In the genomic region with DNA sequence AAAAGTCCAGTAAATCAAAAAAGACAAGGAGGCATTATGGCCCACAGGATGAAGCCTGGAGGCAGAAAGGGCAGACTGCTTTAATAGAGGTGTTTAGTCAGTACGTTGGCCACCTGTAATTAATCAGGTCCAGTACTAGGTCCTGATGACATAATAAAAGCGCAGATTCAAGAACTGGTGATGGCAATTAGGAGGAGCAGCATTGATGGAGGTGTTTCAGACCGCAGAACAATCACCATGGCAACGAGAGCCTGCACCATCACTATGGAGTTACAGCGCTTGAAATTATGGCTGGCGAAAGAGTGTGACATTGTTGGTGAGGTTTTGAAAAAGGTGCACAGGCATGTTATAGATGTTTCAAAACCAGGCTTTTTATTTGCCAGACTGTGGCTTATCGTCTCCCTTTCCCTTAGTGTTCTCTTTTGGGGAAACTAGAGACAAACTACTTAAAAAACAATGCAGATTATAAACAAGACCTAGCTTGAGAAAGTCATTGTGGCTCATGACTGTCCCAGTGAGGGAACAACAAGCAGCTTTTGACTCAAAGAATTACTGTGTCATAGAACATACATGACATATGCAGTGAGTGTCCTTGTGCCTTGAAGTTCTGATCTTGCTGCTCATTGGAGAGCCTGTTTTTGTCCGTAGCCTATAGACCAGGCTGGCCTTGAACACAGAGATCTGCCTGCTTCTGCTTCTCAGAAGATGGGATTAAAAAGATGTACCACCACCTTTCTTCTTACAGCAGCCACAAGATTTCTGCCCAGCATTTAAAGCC, we compare ENCODE assay signal across 14 mouse cellular contexts. TPM values are rescaled to one million over a fixed set of nuclear protein-coding genes. Genes with fewer than 3 reads are reported as not detected.
A peak's percentile ranks its signal among the peaks of the same experiment; 100 is the strongest.
DNase-seq lines count a peak whose midpoint lies in the region; ATAC-seq and TF ChIP-seq lines count a peak whose summit lies in the region.
"Had no signal": no experiment of that assay in that cellular context is flagged by ENCODE, and none has a peak within 500 bp of the region (broad histone marks: within the 10 kb centered on the region; RNA-seq: fewer than 3 reads in every experiment).

No protein-coding gene starts in this region.

- H3K36me3 ChIP-seq in hindbrain, embryonic 12.5 days, result no peaks in the 10 kb centered on the region
- H3K36me3 ChIP-seq in midbrain, embryonic 16.5 days (ENCODE audit: control insufficient read depth, insufficient read depth, low read length), result no peaks in the 10 kb centered on the region
- H3K36me3 ChIP-seq in heart, adult 2 months (ENCODE audit: control insufficient read depth, insufficient read depth, low read length), result no peaks in the 10 kb centered on the region

- peaks cover 4% of the 10 kb centered on the region; the same call in 1 of the 2 replicates for H3K4me1 ChIP-seq in hindbrain, embryonic 12.5 days
- H3K4me1 ChIP-seq in midbrain, embryonic 16.5 days (ENCODE audit: control insufficient read depth, insufficient read depth, low read length), result peaks cover 10% of the 10 kb centered on the region
- H3K4me1 ChIP-seq in heart, adult 2 months (ENCODE audit: control insufficient read depth, insufficient read depth, low read length), result no peaks in the 10 kb centered on the region

- no peak for TF ChIP-seq POLR2A in heart, adult 2 months (IDR thresholded peaks at IDR 0.05; ENCODE audit: insufficient read depth, low read depth, low read length)

- no peak for TF ChIP-seq EP300 in heart, adult 2 months (IDR thresholded peaks at IDR 0.05; ENCODE audit: insufficient read depth, low read depth, low read length)

- H3K27me3 ChIP-seq in hindbrain, embryonic 12.5 days, result 0 out of 2 replicates have a peak, but pooled peaks cover 3% of the 10 kb centered on the region
- H3K27me3 ChIP-seq in midbrain, embryonic 16.5 days (ENCODE audit: control insufficient read depth, insufficient read depth, low read depth, low read length), result no peaks in the 10 kb centered on the region
- no peaks in the 10 kb centered on the region for H3K27me3 ChIP-seq in heart, adult 2 months (ENCODE audit: control insufficient read depth, insufficient read depth, low read length)

- no peak overlapping the region for H3K4me3 ChIP-seq in hindbrain, embryonic 12.5 days
- H3K4me3 ChIP-seq in midbrain, embryonic 16.5 days (ENCODE audit: low read depth, low read length), result no peak overlapping the region
- H3K4me3 ChIP-seq in heart, adult 2 months, result no peak overlapping the region

- no peaks in the 10 kb centered on the region for H3K79me2 ChIP-seq in heart, adult 2 months (replicated peaks; ENCODE audit: control insufficient read depth, insufficient read depth, low read length)

- ATAC-seq in hindbrain, embryonic 12.5 days (ENCODE audit: low FRiP score), result peak; percentile 76
- ATAC-seq in midbrain, embryonic 16.5 days, result peak; percentile 91

- H3K4me2 ChIP-seq in hindbrain, embryonic 12.5 days (replicated peaks), result no peak overlapping the region
- no peak overlapping the region for H3K4me2 ChIP-seq in midbrain, embryonic 16.5 days (ENCODE audit: low read length)
- H3K4me2 ChIP-seq: heart, embryonic 11.5 days; lung, embryonic 14.5 days had no signal

- no peak for TF ChIP-seq CTCF in heart, adult 2 months (IDR thresholded peaks at IDR 0.05)

- no peaks in the 10 kb centered on the region for H3K9me3 ChIP-seq in hindbrain, embryonic 12.5 days (replicated peaks)
- no peaks in the 10 kb centered on the region for H3K9me3 ChIP-seq in midbrain, embryonic 16.5 days (replicated peaks; ENCODE audit: control insufficient read depth, low read length, poor library complexity, severe bottlenecking)

- DNase-seq in layer of hippocampus, adult 11-12 months (ENCODE audit: low spot score), result peak; percentile 44
- no peak for DNase-seq in layer of hippocampus, adult 9-10 months (ENCODE audit: low spot score)
- peak; percentile 53 for DNase-seq in embryo, embryonic 10.5 days (ENCODE audit: low spot score)
- DNase-seq in heart, adult 2 months, result no peak
- no peak for DNase-seq in thymus, postnatal 36 days
- no peak for DNase-seq in liver
- DNase-seq: kidney, postnatal 14 days; left cerebral cortex, postnatal 4 days; lung, embryonic 14.5 days; retina, postnatal 1 day had no signal

- no peak overlapping the region for H3K27ac ChIP-seq in hindbrain, embryonic 12.5 days
- peak overlapping the region; percentile 60 for H3K27ac ChIP-seq in midbrain, embryonic 16.5 days (ENCODE audit: low read length)
- H3K27ac ChIP-seq in heart, adult 2 months, result no peak overlapping the region
- H3K27ac ChIP-seq: stomach, postnatal 0 days had no signal

- 47% methylated on average over 8 of the region's 8 CpGs for WGBS in hindbrain, embryonic 12.5 days
- 31% methylated on average over 8 of the region's 8 CpGs for WGBS in midbrain, embryonic 16.5 days
- WGBS in heart, adult 2 months, result 86% methylated on average over 8 of the region's 8 CpGs

- intact Hi-C loops in heart, adult 2 months (cut with DNase I), result no loop called here

- H3K9ac ChIP-seq in hindbrain, embryonic 12.5 days, result no peak overlapping the region
- H3K9ac ChIP-seq in midbrain, embryonic 16.5 days (ENCODE audit: low read depth, low read length), result no peak overlapping the region
- no peak overlapping the region for H3K9ac ChIP-seq in heart, adult 2 months (ENCODE audit: low read depth, low read length)
- H3K9ac ChIP-seq: lung, embryonic 14.5 days had no signal

RNA-seq across cellular contexts. Expression of a gene that starts 34.4 kb away (rescaled TPM):
- 58.4 and 61.3 TPM in 2 replicates for polyA plus RNA-seq in hindbrain, embryonic 12.5 days (2016; fragmentation: Nextera tagmentation; extraction: Ambion mirVana)
- polyA plus RNA-seq in midbrain, embryonic 16.5 days (2015; fragmentation: Nextera tagmentation; extraction: Ambion mirVana), result 88.8 and 98.7 TPM in 2 replicates
- 1 to 10 TPM; 6.6 to 9.2 TPM for total RNA-seq in heart, adult 2 months (2021)
- 8.5 and 15.0 TPM in 2 replicates for polyA plus RNA-seq in heart, adult 2 months (2012; rRNA removed)

Comparison
In these comparisons a context has a peak if more than half of its experiments do, and no peak if none do; other contexts are left out.
1. DNase-seq: peak in layer of hippocampus, adult 11-12 months (single experiment) and embryo, embryonic 10.5 days (single experiment); none in layer of hippocampus, adult 9-10 months (single experiment), heart, adult 2 months (0 of 2), thymus, postnatal 36 days (0 of 2) and liver (single experiment).